Mouse (Mus musculus) heart, adult 2 months (tissue): ENCODE results near the gene Znhit3. TPM values are rescaled to one million over a fixed set of nuclear protein-coding genes. Genes with fewer than 3 reads are reported as not detected.

Experiments used
- DNase-seq, 2 experiments: peaks; one replicate each; pipeline ENCODE4 v3.0.0; 2021
- H3K27ac ChIP-seq: fragments of 200-600 bp; 2 replicates; pipeline ENCODE4 v1.8.1; 2022
- H3K27me3 ChIP-seq: fragments of 200-500 bp; 2 replicates; pipeline ENCODE4 v1.6.1; 2012; ENCODE audit warnings: mild to moderate bottlenecking, low read length, inconsistent platforms, mixed read lengths; ENCODE audit not compliant: control insufficient read depth, insufficient read depth
- H3K36me3 ChIP-seq: fragments of 200-500 bp; 2 replicates; pipeline ENCODE4 v1.6.1; 2012; ENCODE audit warnings: low read length, inconsistent platforms; ENCODE audit not compliant: control insufficient read depth, insufficient read depth
- H3K4me1 ChIP-seq: fragments of 200-500 bp; 2 replicates; pipeline ENCODE4 v1.6.1; 2011; ENCODE audit warnings: low read length; ENCODE audit not compliant: control insufficient read depth, insufficient read depth
- H3K4me3 ChIP-seq: fragments of 200-600 bp; 2 replicates; pipeline ENCODE4 v1.8.1; 2022
- H3K79me2 ChIP-seq: fragments of 200-500 bp; replicated peaks from 2 replicates; pipeline ENCODE4 v1.6.1; 2012; ENCODE audit warnings: mild to moderate bottlenecking, inconsistent platforms, low read length, moderate library complexity, mixed read lengths; ENCODE audit not compliant: control insufficient read depth, insufficient read depth
- H3K9ac ChIP-seq: fragments of 200-500 bp; 2 replicates; pipeline ENCODE4 v1.6.1; 2012; ENCODE audit warnings: low read depth, mild to moderate bottlenecking, control low read depth, inconsistent platforms, low read length, mixed read lengths
- CTCF ChIP-seq: fragments of 200-600 bp; IDR thresholded peaks from 2 replicates; pipeline ENCODE4 v1.8.1; 2022; ENCODE audit warnings: antibody characterized with exemption, mild to moderate bottlenecking, moderate library complexity
- EP300 ChIP-seq: fragments of 200-500 bp; IDR thresholded peaks from 2 replicates; pipeline ENCODE4 v1.6.1; 2011; ENCODE audit warnings: low read depth, low read length, control low read depth; ENCODE audit not compliant: insufficient read depth
- POLR2A ChIP-seq: fragments of 200-500 bp; IDR thresholded peaks from 2 replicates; pipeline ENCODE4 v1.6.1; 2011; ENCODE audit warnings: mild to moderate bottlenecking, low read depth, low read length, control low read depth; ENCODE audit not compliant: insufficient read depth
- WGBS: fragments of 180-500 bp; shearing (Covaris S2); methylation state at CpG from one replicate; pipeline ENCODE4 v1.1.7; 2018; 5-methylcytosine and 5-hydroxymethylcytosine counted together
- intact Hi-C: fragments of 180-260 bp; cut with DNase I; formaldehyde crosslinking; loops from one replicate; pipeline ENCODE4 v1.15.1; 2025
- polyA plus RNA-seq: library from polyadenylated mRNA; depleted of rRNA; stranded (reverse); fragments of >200 nt; gene quantifications from 2 replicates; pipeline ENCODE4 v1.2.3, GENCODE M21; 2012
- total RNA-seq, 2 experiments: library from RNA; stranded (reverse); gene quantifications; 2 replicates each; pipeline ENCODE4 v1.2.3; 2021

The Znhit3 gene
- total and polyA plus RNA-seq, 3 experiments: 8.7 to 11.6 (median 8.8) TPM

GRCm38 (mm10) chr11:84886767-84887511 is 29.2 kb downstream of the Znhit3 start:
- no peaks in the 10 kb centered on the region for H3K27me3 ChIP-seq
- H3K79me2 ChIP-seq: no peaks in the 10 kb centered on the region; the same call in 1 of the 2 replicates
- no peak overlapping the region for H3K9ac ChIP-seq
- WGBS: 93% methylated on average over 11 of the region's 11 CpGs
- DNase-seq: no peak
- no peak overlapping the region for H3K27ac ChIP-seq
- intact Hi-C loops: no loop called here
- TF ChIP-seq EP300: no peak
- no peak for TF ChIP-seq CTCF
- TF ChIP-seq POLR2A: no peak
- no peaks in the 10 kb centered on the region for H3K36me3 ChIP-seq
- H3K4me3 ChIP-seq: no peak overlapping the region
- no peaks in the 10 kb centered on the region for H3K4me1 ChIP-seq

- WGBS: 89% methylated on average over 5 of the region's 5 CpGs
- no peaks in the 10 kb centered on the region for H3K36me3 ChIP-seq
Measured at GRCm38 (mm10) chr11:84886236-84886635, 29.9 kb downstream of the Znhit3 start.

GRCm38 (mm10) chr11:84885238-84885637 is 30.9 kb downstream of the Znhit3 start:
- TF ChIP-seq CTCF: no peak
- no peak for TF ChIP-seq POLR2A
- Histone ChIP-seq H3K79me2 (no peaks in the 10 kb centered on the region; the same call in 1 of the 2 replicates), H3K4me3 (no peak overlapping the region), H3K4me1 (peaks cover 4% of the 10 kb centered on the region; the same call in 1 of the 2 replicates), H3K27me3 (no peaks in the 10 kb centered on the region), H3K36me3 (no peaks in the 10 kb centered on the region), H3K9ac (no peak overlapping the region), H3K27ac (no peak overlapping the region)
- 90% methylated on average over 4 of the region's 4 CpGs for WGBS
- intact Hi-C loops: no loop called here
- no peak for DNase-seq

More at GRCm38 (mm10) chr11:84886236-84886635, 29.9 kb downstream of the Znhit3 start:
- Histone ChIP-seq H3K27ac (no peak overlapping the region), H3K79me2 (no peaks in the 10 kb centered on the region; the same call in 1 of the 2 replicates), H3K9ac (no peak overlapping the region), H3K4me3 (no peak overlapping the region), H3K27me3 (no peaks in the 10 kb centered on the region), H3K4me1 (no peaks in the 10 kb centered on the region; the same call in 1 of the 2 replicates)
- TF ChIP-seq POLR2A: no peak
- no peak for TF ChIP-seq CTCF
- no peak for TF ChIP-seq EP300
- DNase-seq: no peak
- intact Hi-C loops: no loop called here

- Histone ChIP-seq H3K9ac (no peak overlapping the region), H3K4me1 (peaks cover 4% of the 10 kb centered on the region; the same call in 1 of the 2 replicates), H3K36me3 (no peaks in the 10 kb centered on the region), H3K79me2 (no peaks in the 10 kb centered on the region; the same call in 1 of the 2 replicates), H3K27me3 (no peaks in the 10 kb centered on the region), H3K27ac (no peak overlapping the region), H3K4me3 (no peak overlapping the region)
- DNase-seq: no peak
- WGBS: 91% methylated on average over 7 of the region's 7 CpGs
- TF ChIP-seq CTCF (no peak), EP300 (no peak), POLR2A (no peak)
- intact Hi-C loops: no loop called here
Measured at GRCm38 (mm10) chr11:84882346-84882745, 33.8 kb downstream of the Znhit3 start.

GRCm38 (mm10) chr11:84880971-84881370 is 35.2 kb downstream of the Znhit3 start:
- DNase-seq: no peak
- TF ChIP-seq EP300 (no peak), CTCF (no peak), POLR2A (no peak)
- WGBS: 59% methylated on average over 9 of the region's 9 CpGs

GRCm38 (mm10) chr11:84880465-84880961 is 35.7 kb downstream of the Znhit3 start:
- Histone ChIP-seq H3K27ac (peak overlapping the region; percentile 90), H3K79me2 (no peaks in the 10 kb centered on the region; the same call in 1 of the 2 replicates), H3K4me3 (peak overlapping the region; percentile 97), H3K36me3 (no peaks in the 10 kb centered on the region), H3K9ac (peak overlapping the region; percentile 70), H3K27me3 (no peaks in the 10 kb centered on the region), H3K4me1 (peaks cover 4% of the 10 kb centered on the region; the same call in 1 of the 2 replicates)
- DNase-seq: peak; percentile 59 to 69
- WGBS: under 1% methylated on average over 24 of the region's 24 CpGs
- intact Hi-C loops: loop anchor here (1.0 kb wide), 1 partner anchor 9 kb away; no protein-coding TSS in a partner anchor
- TF ChIP-seq POLR2A (no peak), CTCF (peak; percentile 52)

More at GRCm38 (mm10) chr11:84880971-84881370, 35.2 kb downstream of the Znhit3 start:
- Histone ChIP-seq H3K4me3 (peak overlapping the region; percentile 97), H3K79me2 (no peaks in the 10 kb centered on the region; the same call in 1 of the 2 replicates), H3K27me3 (no peaks in the 10 kb centered on the region), H3K36me3 (no peaks in the 10 kb centered on the region), H3K27ac (peak overlapping the region; percentile 90), H3K4me1 (peaks cover 4% of the 10 kb centered on the region; the same call in 1 of the 2 replicates), H3K9ac (peak overlapping the region; percentile 70)
- intact Hi-C loops: loop anchor here (1.0 kb wide), 1 partner anchor 10 kb away; no protein-coding TSS in a partner anchor
